9 mouse cellular contexts compared by ENCODE assay signal in the genomic region with DNA sequence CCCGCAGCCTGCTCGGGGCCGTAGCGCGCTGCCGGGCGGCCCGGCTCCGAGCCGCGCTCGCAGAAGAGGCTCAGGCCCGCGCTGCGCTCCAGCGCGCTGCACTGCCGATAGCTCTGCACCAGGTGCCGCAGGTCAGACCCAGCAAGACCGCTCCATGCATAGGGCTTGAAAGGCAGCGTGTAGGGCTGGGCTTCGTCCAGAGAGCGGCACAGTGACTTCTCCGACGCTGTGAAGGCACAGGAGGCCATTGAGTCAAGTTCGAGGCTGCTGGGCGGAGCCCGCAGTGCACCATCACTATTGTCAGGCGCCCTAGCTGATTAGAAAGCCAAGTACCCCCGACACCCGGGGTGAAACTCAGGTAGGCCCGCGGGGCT. TPM values are rescaled to one million over a fixed set of nuclear protein-coding genes. Genes with fewer than 3 reads are reported as not detected.
DNase-seq lines count a peak whose midpoint lies in the region; ATAC-seq lines count a peak whose summit lies in the region.
"Had no signal": no experiment of that assay in that cellular context is flagged by ENCODE, and none has a peak within 500 bp of the region (broad histone marks: within the 10 kb centered on the region; RNA-seq: fewer than 3 reads in every experiment).

No protein-coding gene starts in this region.

- H3K4me1 ChIP-seq in hindbrain, embryonic 14.5 days (replicated peaks; ENCODE audit: control insufficient read depth, insufficient read depth, low read length), result peaks cover 8% of the 10 kb centered on the region; the same call in 1 of the 2 replicates
- peaks cover 49% of the 10 kb centered on the region for H3K4me1 ChIP-seq in midbrain, embryonic 13.5 days (replicated peaks)

- under 1% methylated on average over 33 of the region's 33 CpGs for WGBS in hindbrain, embryonic 14.5 days
- 2% methylated on average over 23 of the region's 33 CpGs for WGBS in midbrain, embryonic 13.5 days

- H3K27me3 ChIP-seq in hindbrain, embryonic 14.5 days (ENCODE audit: control insufficient read depth, insufficient read depth, low read length), result peaks cover 100% of the 10 kb centered on the region
- H3K27me3 ChIP-seq in midbrain, embryonic 13.5 days, result peaks cover 98% of the 10 kb centered on the region

- H3K27ac ChIP-seq in hindbrain, embryonic 14.5 days, result no peak overlapping the region
- H3K27ac ChIP-seq in midbrain, embryonic 13.5 days, result no peak overlapping the region

- ATAC-seq in hindbrain, embryonic 14.5 days (ENCODE audit: low FRiP score), result peak; percentile 54; the same call in 1 of the 2 replicates
- ATAC-seq in midbrain, embryonic 13.5 days, result peak; percentile 65
- no peak for ATAC-seq in monocyte, adult 5-6 weeks (replicated peaks; ENCODE audit: insufficient number of reproducible peaks, low FRiP score, low TSS enrichment, poor library complexity, severe bottlenecking)
- ATAC-seq: Patski had no signal

- H3K4me2 ChIP-seq in hindbrain, embryonic 14.5 days (replicated peaks), result peak overlapping the region; percentile 53
- H3K4me2 ChIP-seq in midbrain, embryonic 13.5 days (replicated peaks), result peak overlapping the region; percentile 61

- no peaks in the 10 kb centered on the region for H3K9me3 ChIP-seq in hindbrain, embryonic 14.5 days (ENCODE audit: control insufficient read depth, low read length)
- no peaks in the 10 kb centered on the region for H3K9me3 ChIP-seq in midbrain, embryonic 13.5 days

- H3K36me3 ChIP-seq in hindbrain, embryonic 14.5 days (replicated peaks; ENCODE audit: control insufficient read depth, insufficient read depth), result no peaks in the 10 kb centered on the region
- H3K36me3 ChIP-seq in midbrain, embryonic 13.5 days, result no peaks in the 10 kb centered on the region

- no peak overlapping the region for H3K9ac ChIP-seq in hindbrain, embryonic 14.5 days
- peak overlapping the region; percentile 36; the same call in 1 of the 2 replicates for H3K9ac ChIP-seq in midbrain, embryonic 13.5 days (replicated peaks)

- DNase-seq in left cerebral cortex, postnatal 4 days, result peak; percentile 4
- no peak for DNase-seq in left cerebral cortex, postnatal 25 days (ENCODE audit: low spot score in 2 of 2)
- peak; percentile 58 for DNase-seq in embryo, embryonic 11 days
- no peak for DNase-seq in hindbrain, embryonic 14.5 days (ENCODE audit: low spot score)
- DNase-seq in layer of hippocampus, adult 9-10 months (ENCODE audit: low spot score), result no peak
- no peak for DNase-seq in MN1 (ENCODE audit: low spot score)

- intact Hi-C loops in left cerebral cortex, postnatal 4 days (cut with DNase I), result no loop called here
- intact Hi-C loops in left cerebral cortex, postnatal 25 days (cut with DNase I), result loop anchor here (5.0 kb wide), 1 partner anchor 1249 kb away; no protein-coding TSS in a partner anchor

- peak overlapping the region; percentile 29 for H3K4me3 ChIP-seq in hindbrain, embryonic 14.5 days (replicated peaks; ENCODE audit: low read length)
- peak overlapping the region; percentile 39 for H3K4me3 ChIP-seq in midbrain, embryonic 13.5 days (replicated peaks)

RNA-seq across cellular contexts. Expression of gene Gfi1, which starts 4.2 kb away (rescaled TPM):
- under 1 TPM in 1 of 2 experiments, not detected in 1; 0.36 TPM for total RNA-seq in left cerebral cortex, postnatal 4 days (2021)
- total RNA-seq in left cerebral cortex, postnatal 25 days (2021), result not detected
- 0.08 TPM in 1 of 2 replicates, not detected in the other for polyA plus RNA-seq in hindbrain, embryonic 14.5 days (2014; fragmentation: Nextera tagmentation; extraction: Ambion mirVana)
- polyA plus RNA-seq in midbrain, embryonic 13.5 days (2015; fragmentation: Nextera tagmentation; extraction: Ambion mirVana), result not detected in 2 replicates
- total RNA-seq in monocyte, adult 5-6 weeks (2017), result 3.3 to 15.9 TPM (median 3.8 TPM) in 3 replicates

Comparison
In these comparisons a context has a peak if more than half of its experiments do, and no peak if none do; other contexts are left out.
1. DNase-seq: peak in left cerebral cortex, postnatal 4 days (single experiment) and embryo, embryonic 11 days (single experiment); none in left cerebral cortex, postnatal 25 days (0 of 2), hindbrain, embryonic 14.5 days (single experiment), layer of hippocampus, adult 9-10 months (single experiment) and MN1 (single experiment).